Mouse (Mus musculus) heart, embryonic 13.5 days (tissue): ENCODE measurements around the gene Dap. TPM values are rescaled to one million over a fixed set of nuclear protein-coding genes. Genes with fewer than 3 reads are reported as not detected.

Source experiments
- ATAC-seq: fragments of 200-750 bp; cut with Nextera tagmentation; 2 replicates; pipeline ENCODE4 v1.8.0; 2017; ENCODE audit warnings: moderate TSS enrichment; ENCODE audit not compliant: insufficient number of reproducible peaks, low FRiP score, low TSS enrichment; ENCODE audit errors: extremely low read depth
- H3K27ac ChIP-seq: fragments of 300-500 bp; sonication (generic); replicated peaks from 2 replicates; pipeline ENCODE4 v1.5.1; 2015; ENCODE audit warnings: moderate library complexity, mild to moderate bottlenecking, inconsistent platforms
- H3K27me3 ChIP-seq: fragments of 300-500 bp; sonication (generic); replicated peaks from 2 replicates; pipeline ENCODE4 v1.6.1; 2015; ENCODE audit warnings: mild to moderate bottlenecking, inconsistent platforms
- H3K36me3 ChIP-seq: fragments of 300-500 bp; sonication (generic); 2 replicates; pipeline ENCODE4 v1.6.1; 2015; ENCODE audit warnings: mild to moderate bottlenecking, inconsistent platforms
- H3K4me1 ChIP-seq: fragments of 300-500 bp; sonication (generic); 2 replicates; pipeline ENCODE4 v1.6.1; 2015; ENCODE audit warnings: inconsistent platforms
- H3K4me2 ChIP-seq: fragments of 300-500 bp; sonication (generic); 2 replicates; pipeline ENCODE4 v1.6.1; 2015; ENCODE audit warnings: inconsistent platforms, mild to moderate bottlenecking, moderate library complexity
- H3K4me3 ChIP-seq: fragments of 300-500 bp; sonication (generic); 2 replicates; pipeline ENCODE4 v1.5.1; 2015; ENCODE audit warnings: moderate library complexity, mild to moderate bottlenecking, inconsistent platforms
- H3K9ac ChIP-seq: fragments of 300-500 bp; sonication (generic); 2 replicates; pipeline ENCODE4 v1.6.1; 2015; ENCODE audit warnings: inconsistent platforms, mild to moderate bottlenecking, moderate library complexity
- H3K9me3 ChIP-seq: fragments of 300-500 bp; sonication (generic); 2 replicates; pipeline ENCODE4 v1.6.1; 2016; ENCODE audit warnings: inconsistent platforms
- WGBS: fragments of 180-500 bp; shearing (Covaris S2); methylation state at CpG from one replicate; pipeline ENCODE4 v1.1.7; 2015; ENCODE audit warnings: mixed read lengths; 5-methylcytosine and 5-hydroxymethylcytosine counted together
- polyA plus RNA-seq: library from polyadenylated mRNA; unstranded; fragments of >200 nt; fragmentation: Nextera tagmentation; extraction: Ambion mirVana; gene quantifications from 2 replicates; pipeline ENCODE4 v1.2.1, GENCODE M21; 2015

The Dap gene
- polyA plus RNA-seq, 1 experiment from 2014 or later = 56.2 TPM

- Histone ChIP-seq H3K9ac (no peak overlapping the region), H3K9me3 (no peaks in the 10 kb centered on the region), H3K4me3 (no peak overlapping the region), H3K27me3 (no peaks in the 10 kb centered on the region), H3K27ac (no peak overlapping the region), H3K4me1 (peaks cover 24% of the 10 kb centered on the region), H3K36me3 (no peaks in the 10 kb centered on the region), H3K4me2 (no peak overlapping the region)
- 76% methylated on average over 4 of the region's 4 CpGs for WGBS
- ATAC-seq = no peak
Observed at GRCm38 (mm10) chr15:31306726-31307125, 82.6 kb downstream of the Dap start.

- Histone ChIP-seq H3K36me3 (no peaks in the 10 kb centered on the region), H3K4me2 (no peak overlapping the region), H3K27ac (no peak overlapping the region), H3K27me3 (no peaks in the 10 kb centered on the region), H3K9ac (no peak overlapping the region), H3K4me1 (peaks cover 8% of the 10 kb centered on the region), H3K4me3 (no peak overlapping the region), H3K9me3 (no peaks in the 10 kb centered on the region)
- no peak for ATAC-seq
- 64% methylated on average over 15 of the region's 15 CpGs for WGBS
Observed at GRCm38 (mm10) chr15:31309526-31309925, 85.4 kb downstream of the Dap start.

GRCm38 (mm10) chr15:31312001-31312400 is 87.9 kb downstream of the Dap start:
- ATAC-seq = no peak
- no peak overlapping the region for H3K27ac ChIP-seq
- no peaks in the 10 kb centered on the region for H3K9me3 ChIP-seq
- 78% methylated on average over 2 of the region's 2 CpGs for WGBS
- H3K4me1 ChIP-seq = no peaks in the 10 kb centered on the region
- no peaks in the 10 kb centered on the region for H3K27me3 ChIP-seq
- no peaks in the 10 kb centered on the region for H3K36me3 ChIP-seq
- no peak overlapping the region for H3K4me3 ChIP-seq
- no peak overlapping the region for H3K4me2 ChIP-seq
- H3K9ac ChIP-seq = no peak overlapping the region

GRCm38 (mm10) chr15:31315630-31316231 is 91.6 kb downstream of the Dap start:
- H3K4me1 ChIP-seq = no peaks in the 10 kb centered on the region
- no peaks in the 10 kb centered on the region for H3K9me3 ChIP-seq
- 7% methylated on average over 5 of the region's 5 CpGs for WGBS
- H3K27me3 ChIP-seq = no peaks in the 10 kb centered on the region
- H3K4me2 ChIP-seq = no peak overlapping the region
- H3K4me3 ChIP-seq = no peak overlapping the region
- no peak overlapping the region for H3K27ac ChIP-seq
- no peak overlapping the region for H3K9ac ChIP-seq
- no peaks in the 10 kb centered on the region for H3K36me3 ChIP-seq
- ATAC-seq = peak; percentile 51; the same call in 1 of the 2 replicates

- H3K9me3 ChIP-seq = no peaks in the 10 kb centered on the region
- WGBS = 71% methylated on average over 3 of the region's 3 CpGs
- no peak overlapping the region for H3K27ac ChIP-seq
Observed at GRCm38 (mm10) chr15:31317056-31317805, 93.1 kb downstream of the Dap start.

GRCm38 (mm10) chr15:31318158-31318955 is 94.2 kb downstream of the Dap start:
- no peak overlapping the region for H3K4me3 ChIP-seq
- H3K9me3 ChIP-seq = no peaks in the 10 kb centered on the region
- H3K27ac ChIP-seq = no peak overlapping the region
- H3K36me3 ChIP-seq = no peaks in the 10 kb centered on the region
- H3K9ac ChIP-seq = no peak overlapping the region
- no peaks in the 10 kb centered on the region for H3K4me1 ChIP-seq
- WGBS = 51% methylated on average over 6 of the region's 6 CpGs
- no peaks in the 10 kb centered on the region for H3K27me3 ChIP-seq
- no peak overlapping the region for H3K4me2 ChIP-seq
- no peak for ATAC-seq

More at GRCm38 (mm10) chr15:31317056-31317805, 93.1 kb downstream of the Dap start:
- Histone ChIP-seq H3K4me2 (no peak overlapping the region), H3K36me3 (no peaks in the 10 kb centered on the region), H3K9ac (no peak overlapping the region), H3K27me3 (no peaks in the 10 kb centered on the region), H3K4me1 (no peaks in the 10 kb centered on the region), H3K4me3 (no peak overlapping the region)
- ATAC-seq = no peak

- 69% methylated on average over 4 of the region's 4 CpGs for WGBS
Observed at GRCm38 (mm10) chr15:31319046-31319445, 94.9 kb downstream of the Dap start.

GRCm38 (mm10) chr15:31320598-31321377 is 96.7 kb downstream of the Dap start:
- WGBS = 69% methylated on average over 12 of the region's 12 CpGs
- no peak overlapping the region for H3K4me3 ChIP-seq
- no peak overlapping the region for H3K4me2 ChIP-seq
- H3K4me1 ChIP-seq = peaks cover 9% of the 10 kb centered on the region
- H3K36me3 ChIP-seq = no peaks in the 10 kb centered on the region
- ATAC-seq = no peak
- no peak overlapping the region for H3K27ac ChIP-seq
- no peaks in the 10 kb centered on the region for H3K9me3 ChIP-seq
- H3K9ac ChIP-seq = no peak overlapping the region
- H3K27me3 ChIP-seq = no peaks in the 10 kb centered on the region

More at GRCm38 (mm10) chr15:31319046-31319445, 94.9 kb downstream of the Dap start:
- Histone ChIP-seq H3K27ac (no peak overlapping the region), H3K9ac (no peak overlapping the region), H3K9me3 (no peaks in the 10 kb centered on the region), H3K27me3 (no peaks in the 10 kb centered on the region), H3K4me1 (no peaks in the 10 kb centered on the region), H3K4me2 (no peak overlapping the region), H3K4me3 (no peak overlapping the region), H3K36me3 (no peaks in the 10 kb centered on the region)
- no peak for ATAC-seq

GRCm38 (mm10) chr15:31323684-31324083 is 99.6 kb downstream of the Dap start:
- no peak for ATAC-seq
- Histone ChIP-seq H3K36me3 (no peaks in the 10 kb centered on the region), H3K9ac (no peak overlapping the region)

More at GRCm38 (mm10) chr15:31323684-31324083, 99.6 kb downstream of the Dap start:
- H3K4me3 ChIP-seq = no peak overlapping the region
- no peaks in the 10 kb centered on the region for H3K9me3 ChIP-seq
- no peak overlapping the region for H3K27ac ChIP-seq
- 73% methylated on average over 4 of the region's 4 CpGs for WGBS
- no peak overlapping the region for H3K4me2 ChIP-seq
- peaks cover 9% of the 10 kb centered on the region for H3K4me1 ChIP-seq
- H3K27me3 ChIP-seq = no peaks in the 10 kb centered on the region
